Mouse (Mus musculus): ENCODE measurements around the gene Cep55.

Gene Cep55

DNA sequence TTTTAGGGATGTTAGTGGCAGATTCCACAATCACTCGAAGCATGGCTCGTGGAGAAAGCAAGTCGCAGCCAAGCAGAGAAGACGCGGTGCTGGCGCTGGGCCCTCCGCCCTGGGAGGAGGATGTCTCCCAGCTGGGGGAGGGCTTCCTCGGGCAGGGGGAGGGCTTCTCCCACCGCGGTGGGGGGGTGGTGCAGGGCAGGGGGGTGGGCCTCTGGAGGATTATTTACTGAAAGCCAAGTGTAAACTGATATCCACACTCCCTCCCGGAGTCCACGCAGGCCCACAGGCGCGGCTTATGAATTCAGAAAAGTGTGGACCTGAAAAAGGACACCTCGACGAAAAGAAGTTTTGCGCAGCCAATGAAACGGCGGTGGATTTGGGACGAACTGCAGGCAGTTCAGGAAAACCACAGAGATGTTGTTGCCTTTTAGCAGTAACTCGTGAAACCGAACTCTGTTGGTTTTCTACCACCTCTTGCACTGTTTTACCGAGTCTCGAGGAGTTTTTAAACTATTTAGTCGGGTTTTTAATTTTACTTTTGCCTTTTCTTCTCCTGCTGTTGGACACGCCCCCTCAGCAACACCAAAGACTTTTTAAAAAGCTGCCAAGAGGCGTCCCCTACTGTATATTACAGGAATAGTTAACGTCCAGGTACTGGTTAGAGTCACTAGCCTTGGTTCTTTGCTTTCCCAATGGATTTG, 11.4 kb upstream of the Cep55 start, which contains the start of gene Myof:
Gene Myof, minus strand, starts transcription at position 297 of the 701 bp plus-strand sequence.
- peak; percentile 47 for DNase-seq (ENCODE audit: low read depth, low spot score)

DNA sequence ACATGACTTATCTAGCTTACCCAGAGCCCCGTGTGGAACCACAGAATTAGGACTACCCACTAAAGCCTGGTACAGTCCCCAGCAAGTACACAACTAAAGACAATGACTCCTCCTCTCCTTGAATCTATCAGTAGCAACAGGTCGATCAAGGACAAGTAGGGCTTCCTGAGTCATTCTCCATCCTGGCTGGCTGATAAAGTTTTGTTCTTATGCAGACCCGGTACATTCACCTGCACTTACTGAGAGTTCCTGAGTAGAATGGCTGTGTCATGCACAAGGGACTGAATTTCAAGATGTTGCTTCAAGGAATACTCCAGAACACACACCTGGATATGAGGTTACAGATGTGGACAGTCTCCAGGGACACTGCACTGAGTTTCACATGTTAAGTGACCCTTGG, 9.6 kb upstream of the Cep55 start:
- no peak for DNase-seq (ENCODE audit: low read depth, low spot score)

DNA sequence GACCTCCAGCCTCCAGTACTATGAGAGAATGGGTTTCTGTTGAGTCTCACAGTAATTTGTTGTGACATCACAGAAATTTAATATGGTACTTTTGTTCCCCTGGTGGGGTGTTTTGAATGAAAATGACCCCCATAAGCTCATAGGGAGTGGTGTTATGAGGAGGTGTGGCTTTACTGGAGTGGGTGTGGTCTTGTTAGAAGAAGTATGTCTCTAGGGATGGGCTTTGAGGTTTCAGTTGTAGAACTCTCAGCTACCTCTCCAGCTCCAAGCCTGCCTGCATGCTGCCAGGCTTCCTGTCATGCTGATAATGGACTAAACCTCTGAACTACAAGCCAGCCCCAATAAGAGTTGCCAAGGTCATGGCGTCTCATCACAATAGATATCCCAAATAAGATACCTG, 5.1 kb upstream of the Cep55 start:
- DNase-seq (ENCODE audit: low read depth, low spot score): no peak

DNA sequence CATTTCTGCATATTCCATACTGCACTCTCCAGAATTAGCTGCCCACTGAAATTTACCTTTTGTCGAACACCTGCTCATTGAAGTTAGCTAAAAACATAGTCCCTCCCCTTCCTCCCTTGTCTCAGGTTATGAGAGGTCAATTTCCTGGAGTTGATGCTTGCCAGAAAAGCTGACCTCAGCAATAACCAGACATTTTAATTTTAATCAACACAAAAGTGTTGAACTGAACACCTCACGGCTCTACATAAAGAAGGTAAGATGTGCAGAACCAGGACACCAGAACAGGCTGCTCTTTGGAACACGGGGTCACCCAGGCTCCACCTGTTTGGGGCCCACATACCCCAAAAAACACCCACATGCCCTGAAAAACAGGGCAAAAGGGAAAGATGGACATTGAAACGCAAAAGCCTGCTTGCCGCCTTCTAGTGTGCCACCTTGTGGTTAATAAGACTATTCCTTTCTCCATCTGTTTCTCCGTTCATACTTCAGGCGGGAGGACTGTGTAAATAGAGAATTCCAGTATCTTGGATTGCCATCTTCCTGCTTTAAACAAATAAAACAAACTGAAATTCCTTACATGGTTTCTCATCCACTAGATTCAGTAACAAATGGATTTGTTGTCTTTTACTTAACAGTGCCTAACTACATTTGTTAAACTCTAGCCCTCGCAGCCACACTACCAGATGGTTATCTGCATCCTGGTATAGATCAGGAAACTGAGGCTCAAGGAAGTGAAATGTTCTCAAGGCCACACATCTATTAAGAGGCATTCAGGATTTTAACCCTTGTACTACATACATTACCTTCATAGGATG, 1.4 kb upstream of the Cep55 start:
- no peak for DNase-seq (ENCODE audit: low read depth, low spot score)

DNA sequence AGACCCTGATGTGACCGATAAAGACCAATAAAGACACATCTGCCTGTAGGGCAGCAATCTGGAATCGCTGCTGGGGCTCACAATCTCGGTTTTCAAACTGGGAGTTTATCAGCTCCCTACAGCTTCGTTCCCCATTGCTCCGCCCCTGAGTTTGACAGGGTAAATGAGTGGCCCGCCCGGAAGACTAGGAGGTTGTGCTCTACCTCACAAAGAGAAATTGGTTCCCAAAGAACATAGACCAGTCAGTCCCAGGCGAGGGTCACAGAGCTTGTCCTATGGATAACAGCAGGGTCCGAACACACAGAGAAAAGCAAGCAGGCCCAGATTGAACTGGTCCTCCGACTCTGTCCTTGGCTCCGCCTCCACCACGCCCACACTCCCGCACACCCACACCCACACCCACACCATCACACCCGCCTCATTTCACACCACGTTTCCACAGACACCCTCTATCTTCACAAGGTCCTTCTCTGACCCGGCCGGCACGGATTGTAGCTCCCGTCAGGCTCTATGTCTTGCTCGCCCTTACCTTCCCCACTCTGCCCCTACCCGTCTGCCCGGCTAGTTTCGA, 577 bp upstream of the Cep55 start:
- DNase-seq (ENCODE audit: low read depth, low spot score): no peak

DNA sequence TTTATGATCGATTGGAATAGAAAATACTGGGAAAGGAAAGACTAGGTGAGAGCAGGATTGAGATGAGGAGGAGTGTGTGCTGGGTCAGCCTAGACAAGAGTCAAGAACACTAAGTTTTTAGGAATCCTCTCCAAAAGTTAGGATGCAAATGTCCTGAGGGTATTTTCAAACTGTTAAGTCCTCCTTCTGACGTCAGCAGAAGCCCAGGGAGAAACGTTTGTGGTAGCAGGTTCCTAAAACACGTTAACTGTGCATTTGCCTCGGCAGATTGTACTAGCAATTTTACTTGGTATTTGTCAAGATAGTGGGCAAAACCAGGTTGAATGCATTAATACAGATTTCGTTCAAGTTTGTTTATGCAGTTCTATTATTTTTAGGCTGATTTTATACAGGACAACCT, 987 bp downstream of the Cep55 start:
- DNase-seq (ENCODE audit: low read depth, low spot score): no peak

DNA sequence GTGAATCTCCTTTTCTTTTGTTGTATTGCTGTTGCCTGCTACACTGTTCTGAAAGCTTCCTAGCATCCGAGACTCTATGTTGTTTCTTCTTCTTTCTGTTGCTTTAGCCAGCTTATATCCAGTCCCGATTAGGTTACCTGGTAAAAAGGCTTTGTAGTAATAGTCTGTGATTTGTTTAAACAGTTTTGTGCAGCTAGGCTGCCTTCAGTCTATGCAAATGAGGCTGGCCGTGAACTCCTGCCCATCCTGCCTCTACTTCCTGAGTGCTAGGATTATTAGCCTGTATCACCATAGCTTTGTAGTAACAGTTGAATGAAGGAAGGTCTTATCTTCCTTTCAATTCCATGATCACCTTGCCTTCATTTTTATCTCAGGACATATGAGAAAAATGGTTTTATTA, 1.5 kb downstream of the Cep55 start:
- no peak for DNase-seq (ENCODE audit: low read depth, low spot score)

DNA sequence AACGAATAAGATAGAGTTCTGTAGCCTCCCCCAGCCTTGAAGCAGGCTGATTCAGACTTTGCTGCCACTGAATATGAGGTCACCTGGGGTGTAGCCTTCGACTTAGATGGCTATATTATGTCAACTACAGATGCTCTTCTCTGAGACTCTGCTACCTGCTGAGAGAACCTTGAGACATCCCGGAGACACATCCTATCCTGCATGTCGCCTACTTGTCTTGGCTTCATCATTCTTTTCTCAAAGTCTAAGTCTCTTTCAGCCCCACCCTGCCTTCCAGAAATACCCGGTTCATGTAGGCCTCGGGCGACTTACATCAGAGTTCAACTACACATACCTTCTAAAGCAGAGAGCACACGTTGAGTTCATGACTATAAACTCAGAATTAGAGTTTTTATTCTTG, 2.1 kb downstream of the Cep55 start:
- no peak for DNase-seq (ENCODE audit: low read depth, low spot score)

DNA sequence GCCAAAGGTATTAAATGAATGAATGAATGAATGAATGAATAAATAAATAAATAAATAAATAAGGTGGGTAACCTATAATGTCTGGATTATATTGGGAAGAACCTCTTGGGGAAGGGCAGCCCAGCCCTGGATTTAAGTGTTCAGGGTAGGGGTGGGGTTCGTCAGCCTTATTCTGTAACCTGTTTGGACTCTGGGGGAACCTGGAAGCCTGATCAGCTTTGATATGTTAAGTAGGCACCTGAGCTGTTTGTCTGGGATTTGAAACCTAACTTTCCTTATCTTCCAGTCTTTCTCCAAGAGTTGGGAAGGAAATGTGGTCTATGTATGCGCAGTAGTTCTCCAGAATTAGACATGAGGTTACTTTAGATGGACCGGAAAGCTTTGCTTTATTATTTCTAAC, 8.4 kb downstream of the Cep55 start:
- no peak for DNase-seq (ENCODE audit: low read depth, low spot score)

DNA sequence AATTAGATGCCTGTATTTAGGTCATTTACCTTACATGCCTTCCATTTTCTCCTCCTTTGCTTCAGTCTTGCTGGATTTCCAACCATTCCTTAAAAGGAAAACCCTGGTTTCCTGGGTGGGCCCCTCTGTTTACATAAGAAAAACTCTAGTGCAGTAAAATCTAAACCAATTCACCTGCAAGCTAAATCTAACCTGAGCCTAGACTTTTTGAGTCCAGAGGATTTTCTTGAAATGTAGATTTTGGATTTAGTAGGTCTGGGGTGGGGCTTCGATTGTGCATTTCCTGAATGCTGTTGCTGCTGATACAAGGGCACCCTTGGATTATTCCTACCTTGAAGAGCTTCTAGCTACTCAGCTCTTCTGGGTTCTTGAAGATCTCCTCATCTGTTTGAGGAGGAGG, 9.2 kb downstream of the Cep55 start:
- no peak for DNase-seq (ENCODE audit: low read depth, low spot score)

DNA sequence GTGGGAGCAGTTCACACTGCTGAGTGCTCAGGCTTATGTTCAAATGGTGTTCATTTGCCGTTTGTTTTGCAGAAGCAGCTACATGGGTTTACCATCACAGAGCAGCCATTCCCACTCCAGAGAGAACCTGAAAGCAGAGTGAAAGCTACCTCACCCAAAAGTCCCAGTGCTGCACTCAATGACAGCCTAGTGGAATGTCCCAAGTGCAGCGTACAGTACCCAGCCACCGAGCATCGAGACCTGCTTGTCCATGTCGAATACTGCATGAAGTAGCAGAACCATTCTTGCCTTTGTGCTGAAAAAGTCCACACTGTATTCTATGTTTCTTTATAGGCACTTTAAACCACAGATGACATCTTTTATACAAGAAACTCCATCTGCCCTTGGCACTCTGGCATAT, 18.4 kb downstream of the Cep55 start:
- DNase-seq (ENCODE audit: low read depth, low spot score): no peak

DNA sequence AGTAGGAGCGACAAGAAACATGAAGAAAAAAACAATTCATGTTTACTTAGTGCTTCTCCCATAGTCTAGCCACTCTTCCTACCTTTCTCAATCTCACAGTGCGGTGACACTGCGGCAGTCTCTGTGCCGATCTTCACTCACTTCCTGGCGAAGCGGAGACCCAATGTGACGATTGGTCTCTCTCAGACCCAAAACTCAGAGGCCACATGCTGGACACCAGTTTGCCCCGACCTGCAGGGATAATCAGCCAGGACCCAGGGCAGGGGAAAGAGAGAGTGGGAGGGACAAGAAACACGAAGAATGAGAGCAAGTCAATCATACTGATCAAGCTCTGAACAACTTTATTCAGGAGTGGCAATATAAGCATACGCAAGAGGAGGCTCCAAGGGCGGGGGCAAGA, 20.2 kb downstream of the Cep55 start:
- DNase-seq (ENCODE audit: low read depth, low spot score): no peak

DNA sequence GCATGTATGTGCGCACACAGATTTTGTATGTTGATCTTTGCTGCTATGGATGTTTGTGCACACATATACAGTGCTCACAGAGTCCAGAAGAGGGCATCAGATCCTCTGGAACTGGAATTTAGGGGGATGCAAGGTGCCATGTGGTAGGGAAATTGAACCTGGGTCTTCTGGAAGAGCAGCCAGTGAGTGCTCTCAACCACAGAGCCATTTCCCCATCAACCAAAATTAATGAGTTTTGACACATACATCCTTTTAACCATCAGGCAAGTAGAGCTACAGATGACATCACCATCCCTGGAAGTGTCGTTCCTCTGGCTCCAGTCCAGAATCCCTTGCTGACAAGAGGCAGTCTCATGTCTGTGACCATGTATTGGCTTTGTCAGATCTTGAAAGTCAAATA, 21.4 kb downstream of the Cep55 start:
- DNase-seq (ENCODE audit: low read depth, low spot score): no peak

DNA sequence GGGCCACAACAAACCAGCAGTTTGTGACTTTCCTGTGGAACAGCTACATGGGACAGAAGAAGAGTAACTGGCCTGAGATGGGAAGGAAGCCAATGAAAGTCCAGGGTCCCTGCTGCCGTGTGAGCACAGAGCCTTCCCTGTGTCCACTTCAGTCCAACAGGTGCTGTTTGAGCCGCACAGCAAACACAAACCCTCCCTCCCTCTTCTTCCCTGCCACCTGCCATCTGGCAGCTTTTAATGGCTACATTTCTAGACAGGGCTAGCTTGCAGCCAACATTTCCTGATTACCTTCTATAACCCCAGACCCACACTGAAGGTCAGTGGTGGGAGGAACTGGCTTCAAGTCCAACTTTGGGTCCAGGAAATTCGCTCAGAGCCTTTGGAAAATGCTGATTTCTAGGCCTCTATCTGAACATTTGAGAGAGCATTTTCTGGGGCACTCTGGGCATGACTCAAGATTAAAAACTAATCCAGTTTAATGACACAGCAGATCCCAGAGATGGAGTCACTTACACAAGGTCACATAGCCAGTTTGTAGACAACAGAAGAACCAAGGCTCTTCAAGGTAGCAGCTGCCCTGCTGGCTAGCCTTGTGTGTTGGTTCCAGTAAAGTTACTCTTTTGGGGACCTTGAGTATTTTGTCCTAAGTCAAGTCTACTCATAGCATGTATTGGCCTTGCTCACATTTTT, 23.2 kb downstream of the Cep55 start:
- DNase-seq (ENCODE audit: low read depth, low spot score): no peak

DNA sequence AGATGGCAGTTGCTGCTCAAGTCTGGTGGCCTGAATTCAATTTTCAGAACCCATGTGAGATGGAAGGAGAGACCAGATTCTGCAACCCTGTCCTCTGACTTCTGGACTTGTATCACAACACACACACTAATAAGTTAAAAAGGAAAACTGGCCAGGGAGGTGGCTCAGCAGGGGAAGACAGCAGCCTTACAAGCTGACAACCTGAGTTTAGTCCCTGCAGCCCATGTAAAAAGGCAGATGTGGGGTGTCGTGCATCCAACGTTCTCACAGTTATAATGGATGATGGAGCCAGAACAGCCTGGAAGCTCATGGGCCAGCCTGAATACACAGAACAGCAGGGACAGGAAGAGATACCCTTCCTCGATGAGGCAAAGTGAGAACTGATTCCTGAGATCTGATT, 26.6 kb downstream of the Cep55 start:
- no peak for DNase-seq (ENCODE audit: low read depth, low spot score)

DNA sequence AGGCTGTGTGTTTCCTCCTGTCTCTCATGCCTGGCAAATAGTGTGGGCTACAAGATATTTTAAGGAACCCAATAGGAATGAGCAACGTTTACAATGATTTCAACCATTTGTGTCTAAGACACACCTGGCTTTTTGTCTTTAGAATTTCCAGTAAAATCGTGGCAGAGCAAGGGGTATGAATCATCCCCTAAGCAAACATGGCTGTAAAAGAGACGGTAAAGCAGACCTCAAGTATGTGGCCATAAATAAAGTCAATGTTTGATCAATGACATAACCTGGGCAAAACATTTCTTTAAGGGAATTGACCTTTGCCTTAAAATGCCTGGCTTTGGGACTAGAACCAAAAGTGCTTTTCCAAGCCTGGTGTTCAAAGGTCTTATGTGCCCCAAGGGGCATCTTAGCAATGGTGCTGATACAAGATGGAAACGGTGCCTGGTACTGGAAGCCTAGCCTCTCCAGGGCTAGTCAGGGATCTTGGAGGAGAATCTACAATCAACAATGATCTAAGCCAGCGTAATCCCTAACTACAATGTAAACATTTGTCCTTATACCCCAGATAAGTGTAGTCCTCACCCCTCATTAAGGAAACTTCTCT, 28.2 kb downstream of the Cep55 start:
- no peak for DNase-seq (ENCODE audit: low read depth, low spot score)

DNA sequence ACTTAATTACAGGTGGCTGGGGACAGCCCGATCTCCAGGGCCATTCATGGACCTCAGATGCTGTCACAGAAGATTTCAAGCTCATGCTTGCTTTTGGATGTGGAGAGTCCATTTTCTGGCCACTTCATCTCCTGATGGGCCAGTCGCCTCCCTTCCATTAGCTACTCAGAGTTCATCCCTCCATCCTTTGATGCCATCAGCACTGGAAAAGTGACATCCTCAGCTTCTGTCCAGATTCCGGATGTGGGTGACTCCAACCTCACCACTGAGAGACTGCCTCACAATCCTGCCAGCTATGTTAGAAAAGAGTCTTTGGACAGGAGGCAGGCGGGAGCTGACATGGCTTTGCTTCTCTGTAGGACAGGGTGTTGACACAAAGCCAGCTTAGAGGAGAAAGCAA, 31.0 kb downstream of the Cep55 start:
- DNase-seq (ENCODE audit: low read depth, low spot score): no peak

DNA sequence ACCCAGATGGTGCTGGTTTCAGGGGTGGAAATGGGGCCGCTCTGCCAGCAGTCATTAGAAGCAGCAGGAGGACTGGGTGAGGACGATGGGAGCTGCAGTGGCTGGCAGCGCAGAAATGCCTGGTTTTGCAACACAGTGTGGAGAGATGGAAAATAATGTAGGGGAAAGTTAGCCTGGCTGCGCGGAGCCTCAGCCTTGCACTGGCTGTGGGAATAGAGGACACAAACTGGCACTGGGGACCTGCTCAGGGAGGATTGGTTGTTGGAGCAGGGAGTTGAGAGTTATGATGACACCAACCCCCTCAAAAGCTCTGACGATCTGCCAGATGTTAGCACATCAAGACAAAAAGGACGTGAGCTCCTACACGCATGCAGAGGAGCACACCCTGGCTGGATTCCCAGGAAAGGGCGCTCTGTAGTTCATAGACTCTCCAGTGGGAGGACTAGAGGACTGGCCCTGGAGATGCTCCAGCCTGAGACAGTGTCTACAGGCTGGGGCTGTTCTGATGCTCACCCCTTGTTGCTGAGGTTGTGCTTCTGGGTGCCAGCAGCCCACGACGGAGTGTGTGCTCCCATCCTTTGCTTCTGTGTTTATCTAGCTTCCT, 32.2 kb downstream of the Cep55 start:
- peak; percentile 35 for DNase-seq (ENCODE audit: low read depth, low spot score)

DNA sequence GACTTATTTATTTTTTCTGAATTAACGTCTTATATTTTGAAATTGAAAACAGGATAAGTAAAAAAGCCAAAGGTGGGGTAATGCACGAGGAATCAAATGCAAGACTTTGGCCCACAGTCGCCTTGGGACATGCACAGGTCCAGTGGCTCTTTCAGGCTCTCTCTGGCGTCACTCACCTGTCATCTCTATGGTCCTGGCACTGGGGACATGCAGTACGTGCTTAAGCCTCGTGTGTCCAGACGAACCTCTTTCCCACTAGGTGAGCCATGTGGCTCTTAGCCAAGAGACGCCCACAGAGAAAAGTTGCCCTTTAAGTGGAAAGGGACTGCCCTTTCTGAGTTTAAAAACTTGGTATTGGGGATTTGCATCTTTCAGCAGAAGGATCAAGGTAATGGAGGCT, 34.5 kb downstream of the Cep55 start:
- no peak for DNase-seq (ENCODE audit: low read depth, low spot score)

DNA sequence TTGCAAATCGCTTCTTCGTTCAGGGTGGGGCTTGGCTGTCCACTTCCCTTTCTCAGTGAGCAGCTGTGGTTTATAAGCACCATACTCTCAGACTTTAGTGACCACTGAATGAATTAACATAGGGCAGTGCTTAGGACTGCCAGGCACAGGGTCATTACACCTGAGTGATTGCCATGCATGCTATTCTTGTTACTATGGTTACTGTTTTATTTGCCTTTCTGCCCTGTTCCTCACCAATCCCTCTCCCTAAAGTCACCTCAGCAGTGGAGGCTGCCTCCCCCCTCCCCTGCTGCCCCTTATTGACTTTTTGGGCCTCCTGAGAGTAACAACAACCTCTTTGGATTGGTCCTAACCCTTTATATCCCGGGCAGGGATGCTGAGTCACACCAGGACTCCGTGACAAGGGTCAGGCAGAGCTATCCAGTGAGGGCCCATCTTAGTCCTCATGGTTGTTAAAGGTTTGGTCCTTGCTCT, 36.7 kb downstream of the Cep55 start:
- no peak for DNase-seq (ENCODE audit: low read depth, low spot score)

DNA sequence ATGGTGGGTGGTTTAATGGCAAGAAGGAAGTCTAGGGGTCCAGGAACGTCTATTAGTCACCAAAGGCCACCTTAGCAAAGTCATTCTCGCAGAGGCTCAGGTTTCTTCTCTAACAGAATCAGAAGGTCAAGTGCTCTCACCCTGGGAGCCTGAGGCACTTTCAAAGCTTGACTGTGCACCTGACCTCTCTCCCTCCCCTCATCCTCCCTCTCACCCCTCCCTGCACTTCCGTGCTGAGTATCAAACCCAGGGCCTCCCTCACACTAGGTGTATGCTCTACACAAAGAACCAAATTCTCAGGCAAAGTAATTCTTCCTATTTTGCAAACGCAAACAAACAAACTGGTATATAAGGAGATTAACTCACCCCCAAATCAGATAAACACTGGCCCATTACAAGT, 41.4 kb downstream of the Cep55 start:
- no peak for DNase-seq (ENCODE audit: low read depth, low spot score)

Data from skeletal muscle tissue, adult 2 months (tissue).